Mouse (Mus musculus): ENCODE measurements around the gene Mpdz.

The Mpdz gene

DNA sequence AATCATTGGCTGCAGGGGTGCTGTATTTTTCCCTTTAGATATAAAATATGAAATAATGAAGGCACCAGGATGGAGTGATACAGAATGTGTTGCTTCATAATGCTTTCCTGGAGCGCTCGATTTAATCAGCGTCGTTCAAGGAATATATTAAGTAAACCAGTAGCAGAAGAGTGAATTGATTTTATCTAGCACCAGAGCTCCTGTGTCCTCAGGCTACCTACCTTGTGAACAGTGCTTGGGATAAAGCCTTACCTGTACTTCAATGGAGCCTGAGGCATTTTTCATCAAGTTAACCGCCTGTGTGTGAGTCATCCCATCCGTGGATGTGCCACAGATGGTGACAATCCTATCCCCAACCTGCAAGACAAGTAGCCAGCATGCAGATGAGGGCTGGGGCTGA, 159.5 kb downstream of the Mpdz start:
- DNase-seq (ENCODE audit: low read depth, low spot score): no peak

DNA sequence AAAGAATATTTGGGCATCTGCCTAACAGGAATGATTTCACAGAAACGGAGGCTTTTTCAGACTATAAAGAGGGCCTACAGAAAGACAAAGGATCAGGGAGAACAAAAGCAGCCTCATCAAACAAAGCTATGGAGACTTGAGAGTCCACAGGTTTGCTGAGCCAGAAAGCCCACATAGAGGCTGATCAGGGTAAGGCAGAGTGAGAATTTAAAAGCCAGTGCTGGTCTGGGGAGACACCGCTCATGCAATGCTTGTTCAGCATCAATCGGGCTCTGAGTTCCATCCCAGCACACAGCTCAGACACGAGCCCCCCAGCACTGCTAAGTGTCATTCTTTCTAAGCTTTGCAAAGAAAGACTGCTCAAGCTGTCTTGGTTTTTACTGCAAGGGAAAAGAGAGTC, 162.5 kb downstream of the Mpdz start:
- DNase-seq (ENCODE audit: low read depth, low spot score): no peak

DNA sequence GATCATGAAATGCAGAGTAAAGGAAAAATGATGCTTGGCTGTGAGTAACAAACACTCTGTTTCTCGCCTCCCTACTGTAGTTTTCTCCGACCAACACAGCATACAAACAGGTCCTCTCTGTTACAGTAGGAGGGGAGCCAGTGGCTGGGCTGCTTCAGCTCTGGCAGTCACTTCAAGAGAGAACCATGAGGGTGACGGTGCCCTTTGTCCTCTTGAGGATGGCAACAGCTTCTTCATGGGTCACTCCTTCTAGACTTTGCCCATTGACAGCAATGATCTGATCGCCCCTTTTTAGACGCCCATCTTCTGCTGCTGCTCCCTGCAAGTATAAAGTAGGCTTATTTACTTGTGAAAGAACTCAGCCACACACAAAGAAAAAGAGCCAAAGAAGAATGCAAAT, 163.2 kb downstream of the Mpdz start:
- no peak for DNase-seq (ENCODE audit: low read depth, low spot score)

DNA sequence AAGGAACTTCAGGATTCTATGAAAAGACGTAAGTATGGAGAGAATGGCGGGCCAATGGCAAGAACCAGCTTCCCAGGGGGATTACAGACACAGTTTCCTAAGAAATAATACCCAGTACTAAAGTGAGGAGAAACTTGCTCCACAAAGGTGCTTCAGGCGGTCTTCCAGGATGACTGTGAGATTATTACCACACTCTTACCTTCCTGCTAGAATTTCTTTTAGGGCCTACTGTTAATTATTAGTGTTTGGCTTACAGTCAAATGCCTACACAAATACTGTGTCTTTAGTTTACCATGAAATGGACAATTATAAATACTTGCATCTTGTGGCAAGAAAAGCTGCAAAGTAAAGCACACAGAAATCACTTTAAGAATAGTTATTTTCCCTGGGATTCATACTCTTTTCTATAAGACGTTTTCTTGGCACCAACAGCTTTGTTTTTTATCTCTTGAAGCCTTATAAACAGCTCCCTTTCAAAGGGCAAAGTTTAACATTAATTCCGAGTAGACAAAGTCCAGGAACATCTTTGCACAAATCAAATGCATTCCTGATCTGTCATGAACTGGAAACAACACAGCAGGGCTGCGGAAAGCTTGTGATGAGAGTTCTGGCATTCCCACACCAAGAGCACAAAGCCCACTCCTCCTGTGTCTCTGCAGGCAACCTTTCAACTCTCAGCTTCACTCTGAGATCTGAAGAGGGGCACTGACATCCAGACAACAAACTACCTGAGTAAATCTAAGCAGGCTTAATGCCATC, 166.5 kb downstream of the Mpdz start:
- DNase-seq (ENCODE audit: low read depth, low spot score): no peak

DNA sequence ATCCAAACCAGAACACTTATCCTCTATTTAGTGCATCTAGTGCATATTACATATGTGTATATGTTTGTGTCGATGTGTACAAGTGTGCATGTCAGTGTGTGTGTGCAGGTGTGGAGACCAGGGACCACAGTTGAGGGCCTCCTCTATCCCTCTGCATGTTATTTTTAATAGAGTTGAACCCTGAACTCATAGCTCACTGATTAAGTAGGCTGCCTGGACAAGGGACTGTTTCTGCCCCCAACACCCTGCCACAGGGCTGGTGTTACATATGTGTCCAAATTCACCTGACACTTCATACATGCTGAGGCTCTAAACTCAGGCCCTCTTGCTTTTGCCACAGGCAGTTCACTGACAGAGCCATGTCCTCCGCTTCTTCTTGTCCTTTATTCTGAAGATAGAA, 169.5 kb downstream of the Mpdz start:
- no peak for DNase-seq (ENCODE audit: low read depth, low spot score)

DNA sequence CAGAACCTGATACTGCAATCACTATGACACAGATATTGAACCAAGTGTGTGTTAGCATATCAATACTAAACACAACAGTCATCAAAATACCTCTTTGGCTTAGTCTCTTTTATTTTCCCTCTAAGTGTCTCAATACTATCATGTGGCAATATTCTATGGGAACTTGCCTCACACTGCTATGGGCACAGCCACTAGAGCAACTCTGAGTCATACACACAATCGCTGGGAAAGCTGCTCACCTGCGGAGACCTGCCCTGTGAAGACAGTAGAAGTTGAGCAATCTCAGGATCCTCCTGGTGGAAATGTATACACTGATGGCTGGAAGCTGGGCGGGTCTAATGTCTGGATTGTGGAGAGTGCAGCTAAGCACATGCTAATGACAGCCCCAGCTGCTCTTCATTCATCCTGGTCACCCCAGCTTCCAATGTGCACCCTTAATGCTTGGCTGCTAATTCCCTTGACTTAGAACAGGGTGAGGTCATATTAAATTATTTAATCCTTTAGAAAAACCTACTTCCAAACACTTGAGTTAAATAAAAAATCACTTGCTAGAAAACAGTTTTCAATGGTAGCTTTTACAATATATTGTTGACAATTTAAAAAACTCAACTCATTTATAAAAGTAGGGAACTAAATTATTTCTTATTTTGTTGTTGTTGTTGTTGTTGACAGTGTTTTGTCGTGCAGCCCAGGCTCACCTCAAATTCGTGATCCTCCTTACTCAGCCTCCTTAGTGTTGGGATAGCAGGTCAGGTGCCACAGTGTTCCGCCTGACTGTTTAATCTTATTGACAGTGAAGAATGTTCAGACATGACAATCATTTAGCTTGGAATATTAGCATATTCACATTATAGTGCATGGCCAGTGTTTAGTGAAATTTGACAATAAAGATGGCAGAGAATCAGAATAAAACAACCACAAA, 189.5 kb downstream of the Mpdz start:
- no peak for DNase-seq (ENCODE audit: low read depth, low spot score)

DNA sequence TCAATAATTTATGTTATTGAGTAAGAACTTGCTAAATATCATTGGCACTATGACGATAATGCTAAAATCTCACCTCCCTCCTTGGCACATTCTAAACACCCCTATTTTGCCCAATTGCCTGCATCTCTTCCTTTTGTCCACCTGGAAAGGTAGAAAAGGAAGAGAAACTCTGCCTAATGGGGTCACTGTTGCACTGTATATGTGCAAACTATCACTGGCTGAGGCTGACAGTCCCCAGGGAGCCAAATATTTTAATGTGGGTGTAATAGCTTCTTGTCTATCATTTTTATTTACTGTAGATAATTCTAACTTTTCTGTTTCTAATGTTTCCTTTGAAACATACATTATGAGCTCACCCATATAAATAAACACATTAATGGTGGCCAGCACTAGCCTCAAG, 190.3 kb downstream of the Mpdz start:
- no peak for DNase-seq (ENCODE audit: low read depth, low spot score)

DNA sequence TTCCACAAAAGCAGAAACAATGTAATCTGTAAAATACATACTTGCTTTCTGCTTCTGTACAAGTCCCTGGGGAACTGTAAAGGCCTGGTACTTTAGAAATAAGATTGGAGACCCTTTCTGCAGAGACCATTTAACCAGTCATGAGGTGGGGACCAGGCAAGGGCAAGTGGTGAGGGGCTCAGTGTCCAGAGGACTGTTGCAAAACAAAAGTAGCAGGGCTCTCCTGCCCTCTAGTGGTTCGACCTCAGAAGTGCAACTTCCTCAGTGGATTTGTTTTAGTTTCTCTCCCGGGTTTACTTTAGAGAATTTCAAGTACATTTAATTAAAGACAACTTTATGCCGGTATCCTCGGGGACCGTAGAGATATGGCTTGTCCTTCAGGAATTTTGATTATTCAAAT, 190.7 kb downstream of the Mpdz start:
- DNase-seq (ENCODE audit: low read depth, low spot score): no peak

DNA sequence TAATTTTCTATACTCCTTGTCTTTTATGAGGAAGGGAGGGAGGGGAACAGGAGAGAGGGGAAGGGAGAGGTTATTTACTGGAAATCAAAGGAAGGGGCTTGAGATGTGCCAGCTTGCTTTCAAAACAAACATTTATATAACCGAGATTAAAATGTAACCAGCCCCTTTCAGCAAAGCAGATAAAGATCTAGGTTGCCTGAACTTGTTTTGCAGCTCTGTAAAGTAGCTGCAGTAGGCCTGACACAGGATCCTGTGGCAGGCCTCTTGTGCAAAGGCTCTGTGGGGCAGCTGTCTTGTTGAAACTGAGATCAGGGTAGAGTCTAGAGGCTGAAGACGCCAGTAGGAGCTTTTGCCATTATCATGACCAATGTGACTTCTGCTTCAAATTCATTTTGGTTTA, 193.4 kb downstream of the Mpdz start:
- DNase-seq (ENCODE audit: low read depth, low spot score): no peak

DNA sequence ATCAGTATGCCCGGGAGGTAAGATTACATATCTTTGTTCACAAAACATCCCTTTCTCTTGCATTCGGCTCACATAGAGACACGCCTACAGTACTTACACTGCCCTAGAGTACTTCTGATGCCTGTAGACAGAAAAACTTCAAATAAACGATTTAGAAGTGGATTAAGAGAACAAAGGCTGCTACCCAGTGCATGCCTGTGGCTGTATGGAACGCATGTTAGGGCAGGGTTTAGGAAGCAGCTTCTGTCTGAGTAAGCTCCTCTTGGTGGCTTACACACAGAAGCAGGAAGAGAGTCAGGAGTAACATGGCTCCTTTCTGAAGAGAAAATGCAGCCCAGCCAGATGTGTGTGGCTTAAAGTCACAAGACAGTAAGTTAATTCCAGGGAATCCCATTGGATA, 206.4 kb downstream of the Mpdz start:
- DNase-seq (ENCODE audit: low read depth, low spot score): no peak
